Mouse (Mus musculus) ES-Bruce4 (cell line): ENCODE data around the gene Kifc1. TPM values are rescaled to one million over a fixed set of nuclear protein-coding genes. Genes with fewer than 3 reads are reported as not detected.

ENCODE experiments used
- H3K27ac ChIP-seq: 2 replicates; pipeline ENCODE4 v1.5.1; 2012; ENCODE audit warnings: low read length, inconsistent platforms; ENCODE audit not compliant: insufficient read depth
- H3K27me3 ChIP-seq: 2 replicates; pipeline ENCODE4 v1.6.1; 2012; ENCODE audit warnings: mild to moderate bottlenecking, low read length, inconsistent platforms; ENCODE audit not compliant: control insufficient read depth, poor library complexity, insufficient read depth, severe bottlenecking
- H3K36me3 ChIP-seq: 2 replicates; pipeline ENCODE4 v1.6.1; 2012; ENCODE audit warnings: inconsistent platforms, mild to moderate bottlenecking, low read length, moderate library complexity; ENCODE audit not compliant: control insufficient read depth, poor library complexity, insufficient read depth, severe bottlenecking
- H3K4me1 ChIP-seq: one replicate; pipeline ENCODE4 v1.8.1; 2011; ENCODE audit warnings: low read length; ENCODE audit not compliant: control insufficient read depth, insufficient read depth
- H3K4me3 ChIP-seq: 2 replicates; pipeline ENCODE4 v1.5.1; 2011; ENCODE audit warnings: low read depth, mild to moderate bottlenecking, low read length
- H3K9ac ChIP-seq: 2 replicates; pipeline ENCODE4 v1.6.1; 2012; ENCODE audit warnings: low read depth, mild to moderate bottlenecking, inconsistent platforms; ENCODE audit not compliant: poor library complexity, severe bottlenecking
- H3K9me3 ChIP-seq: replicated peaks from 2 replicates; pipeline ENCODE4 v1.6.1; 2012; ENCODE audit warnings: mild to moderate bottlenecking, low read length, inconsistent platforms; ENCODE audit not compliant: control insufficient read depth, poor library complexity, insufficient read depth, severe bottlenecking
- CTCF ChIP-seq: IDR thresholded peaks from one replicate; pipeline ENCODE4 v1.8.1; 2011; ENCODE audit warnings: low read depth, low read length
- EP300 ChIP-seq: IDR thresholded peaks from 2 replicates; pipeline ENCODE4 v1.6.1; 2011; ENCODE audit warnings: low read depth, low read length; ENCODE audit not compliant: insufficient read depth
- POLR2A ChIP-seq: IDR thresholded peaks from one replicate; pipeline ENCODE4 v1.8.1; 2011; ENCODE audit warnings: low read length; ENCODE audit not compliant: insufficient read depth
- polyA plus RNA-seq: library from polyadenylated mRNA; stranded (reverse); fragments of >200 nt; gene quantifications from 2 replicates; pipeline ENCODE4 v1.2.4, GENCODE M21; 2011; ENCODE audit warnings: low read depth; ENCODE audit not compliant: missing spikeins, insufficient read depth, insufficient read length

Gene Kifc1
- polyA plus RNA-seq, 1 experiment = 155 TPM

GRCm38 (mm10) chr17:33915671-33916250, 25.3 kb upstream of the Kifc1 start, which contains the start of the genes Tapbp and Zbtb22:
Tapbp (plus strand) TSS chr17:33915899.
Zbtb22 (plus strand) TSS chr17:33915904.
- H3K36me3 ChIP-seq = peaks cover 26% of the 10 kb centered on the region

DNA sequence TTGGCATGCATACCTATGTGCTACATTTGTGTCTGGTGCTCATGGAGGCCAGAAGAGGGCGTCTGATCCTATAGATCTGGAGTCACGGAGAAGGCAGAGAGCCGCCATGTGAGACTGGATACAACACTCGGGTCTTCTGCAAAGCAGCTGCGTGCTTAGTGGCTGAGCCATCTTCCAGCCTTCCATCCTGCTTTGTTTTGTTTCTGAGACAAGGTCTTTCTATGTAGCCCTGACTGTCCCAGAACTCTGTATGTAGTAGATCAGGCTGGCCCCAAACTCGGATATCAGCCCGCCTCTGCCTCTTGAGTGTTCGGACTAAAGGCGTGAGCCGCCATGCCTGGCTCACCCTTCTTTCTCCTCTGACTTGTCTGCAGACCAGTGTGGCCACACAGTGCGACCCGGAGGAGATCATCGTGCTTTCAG, 24.5 kb upstream of the Kifc1 start:
- H3K9ac ChIP-seq = peak overlapping the region; percentile 47
- H3K9me3 ChIP-seq = no peaks in the 10 kb centered on the region
- H3K27ac ChIP-seq = peak overlapping the region; percentile 79
- H3K4me3 ChIP-seq = peak overlapping the region; percentile 76
- TF ChIP-seq CTCF (peak; percentile 58), POLR2A (no peak), EP300 (no peak)
- H3K4me1 ChIP-seq = peaks cover 4% of the 10 kb centered on the region
- H3K36me3 ChIP-seq = peaks cover 29% of the 10 kb centered on the region
- no peaks in the 10 kb centered on the region for H3K27me3 ChIP-seq

More at GRCm38 (mm10) chr17:33915671-33916250, 25.3 kb upstream of the Kifc1 start, which contains the start of the genes Tapbp and Zbtb22:
- H3K4me3 ChIP-seq = peak within 1 kb of the TSS; percentile 85
- no peaks in the 10 kb centered on the region for H3K9me3 ChIP-seq
- peak within 1 kb of the TSS; percentile 82 for H3K9ac ChIP-seq
- peak; percentile 4 for TF ChIP-seq POLR2A
- TF ChIP-seq EP300 = 0 out of 2 replicates have a peak, but pooled peaks have one; percentile 24
- no peak for TF ChIP-seq CTCF
- H3K27ac ChIP-seq = peak within 1 kb of the TSS; percentile 79
- no peaks in the 10 kb centered on the region for H3K27me3 ChIP-seq
- H3K4me1 ChIP-seq = peaks cover 1% of the 10 kb centered on the region

DNA sequence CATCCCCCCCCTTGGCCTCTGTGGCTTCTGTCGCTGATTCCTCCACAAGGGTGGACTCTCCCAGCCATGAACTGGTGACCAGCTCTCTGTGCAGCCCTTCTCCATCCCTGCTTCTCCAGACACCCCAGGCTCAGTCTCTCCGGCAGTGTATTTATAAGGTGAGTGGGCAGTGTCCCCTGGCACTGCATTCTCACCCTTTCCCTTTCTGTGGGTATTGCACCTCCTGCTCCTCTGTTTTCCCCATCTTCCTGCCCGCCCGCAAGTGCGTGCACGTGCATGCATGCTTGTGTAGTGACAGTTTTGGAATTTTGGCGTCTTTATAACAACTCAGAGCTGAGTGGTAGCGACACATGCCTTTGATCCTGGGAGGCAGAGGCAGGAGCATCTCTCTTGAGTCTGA, 23.4 kb upstream of the Kifc1 start:
- Histone ChIP-seq H3K9ac (no peak overlapping the region), H3K9me3 (no peaks in the 10 kb centered on the region), H3K4me1 (peaks cover 4% of the 10 kb centered on the region), H3K36me3 (peaks cover 29% of the 10 kb centered on the region), H3K27ac (no peak overlapping the region), H3K4me3 (no peak overlapping the region), H3K27me3 (no peaks in the 10 kb centered on the region)
- no peak for TF ChIP-seq POLR2A
- TF ChIP-seq CTCF = no peak
- TF ChIP-seq EP300 = no peak

GRCm38 (mm10) chr17:33913264-33913663, 22.8 kb upstream of the Kifc1 start:
- H3K9me3 ChIP-seq = no peaks in the 10 kb centered on the region
- no peaks in the 10 kb centered on the region for H3K27me3 ChIP-seq
- no peak overlapping the region for H3K4me3 ChIP-seq
- no peak overlapping the region for H3K27ac ChIP-seq
- peaks cover 29% of the 10 kb centered on the region for H3K36me3 ChIP-seq
- no peak overlapping the region for H3K9ac ChIP-seq
- TF ChIP-seq EP300 (no peak), CTCF (no peak), POLR2A (no peak)
- H3K4me1 ChIP-seq = peaks cover 3% of the 10 kb centered on the region

GRCm38 (mm10) chr17:33911813-33912414, 21.5 kb upstream of the Kifc1 start:
- peaks cover 29% of the 10 kb centered on the region for H3K36me3 ChIP-seq
- peak overlapping the region; percentile 26 for H3K4me3 ChIP-seq
- H3K9ac ChIP-seq = peak overlapping the region; percentile 22
- TF ChIP-seq CTCF (peak; percentile 0), EP300 (0 out of 2 replicates have a peak, but pooled peaks have one; percentile 3), POLR2A (no peak)
- H3K4me1 ChIP-seq = peaks cover 3% of the 10 kb centered on the region
- no peaks in the 10 kb centered on the region for H3K9me3 ChIP-seq
- H3K27me3 ChIP-seq = no peaks in the 10 kb centered on the region
- peak overlapping the region; percentile 44 for H3K27ac ChIP-seq
